8 mouse cellular contexts compared by ENCODE assay signal in genomic region chr11:20031536-20031935, GRCm38 (mm10).
DNase-seq lines count a peak whose midpoint lies in the region; ATAC-seq and TF ChIP-seq lines count a peak whose summit lies in the region.

No protein-coding gene starts in this region.

- no peaks in the 10 kb centered on the region for H3K36me3 ChIP-seq in intestine, embryonic 14.5 days (ENCODE audit: control insufficient read depth, insufficient read depth, low read length)
- no peaks in the 10 kb centered on the region for H3K36me3 ChIP-seq in intestine, embryonic 16.5 days (ENCODE audit: control insufficient read depth, insufficient read depth, low read length)
- peaks cover 3% of the 10 kb centered on the region; the same call in 1 of the 2 replicates for H3K36me3 ChIP-seq in ES-E14 (ENCODE audit: control insufficient read depth, insufficient read depth, low read length, poor library complexity, severe bottlenecking)
- H3K36me3 ChIP-seq in spleen, adult 2 months (ENCODE audit: control insufficient read depth, insufficient read depth, low read length): no peaks in the 10 kb centered on the region

- TF ChIP-seq POLR2A in bone marrow, adult 2 months (IDR thresholded peaks at IDR 0.05; ENCODE audit: borderline replicate concordance, control insufficient read depth, low read depth, low read length): no peak
- no peak for TF ChIP-seq POLR2A in spleen, adult 2 months (IDR thresholded peaks at IDR 0.05; ENCODE audit: low read depth, low read length)

- no peak overlapping the region for H3K4me3 ChIP-seq in intestine, embryonic 14.5 days (ENCODE audit: low read depth, low read length)
- no peak overlapping the region for H3K4me3 ChIP-seq in intestine, embryonic 16.5 days (ENCODE audit: low read length)
- H3K4me3 ChIP-seq in ES-E14 (ENCODE audit: insufficient read depth in 1 of 2, low read depth in 1 of 2, low read length in 2 of 2, poor library complexity in 1 of 2, severe bottlenecking in 1 of 2): no peak overlapping the region
- no peak overlapping the region for H3K4me3 ChIP-seq in bone marrow, adult 2 months (replicated peaks; ENCODE audit: control insufficient read depth, low read depth, low read length)
- H3K4me3 ChIP-seq in spleen, adult 2 months (ENCODE audit: extremely low read depth, insufficient read depth, insufficient read length): no peak overlapping the region

- DNase-seq in intestine, embryonic 14.5 days (ENCODE audit: low spot score): peak; percentile 73
- peak; percentile 77 for DNase-seq in ES-E14 (ENCODE audit: low read depth, low spot score)
- DNase-seq in kidney, postnatal 36 days: peak; percentile 29 to 71
- peak; percentile 7 to 29 for DNase-seq in spleen, adult 2 months (ENCODE audit: low read depth in 1 of 2, low spot score in 2 of 2)
- DNase-seq in layer of hippocampus, adult 11-12 months (ENCODE audit: low spot score): no peak
- no peak for DNase-seq in right cerebral cortex, postnatal 36 days (ENCODE audit: low spot score in 2 of 2)

- no peak for ATAC-seq in intestine, embryonic 14.5 days (replicated peaks; ENCODE audit: low FRiP score, low TSS enrichment, low read depth)
- no peak for ATAC-seq in intestine, embryonic 16.5 days

- 44% methylated on average over 8 of the region's 8 CpGs for WGBS in intestine, embryonic 14.5 days
- 50% methylated on average over 8 of the region's 8 CpGs for WGBS in intestine, embryonic 16.5 days
- 50% methylated on average over 8 of the region's 8 CpGs for WGBS in bone marrow, adult 2 months
- 49% methylated on average over 8 of the region's 8 CpGs for WGBS in spleen, adult 2 months

- TF ChIP-seq CTCF in bone marrow, adult 2 months (IDR thresholded peaks at IDR 0.05; ENCODE audit: control insufficient read depth, insufficient read depth, low read length): peak; percentile 62
- peak; percentile 45; the same call in 1 of the 2 replicates for TF ChIP-seq CTCF in spleen, adult 2 months (IDR thresholded peaks at IDR 0.05; ENCODE audit: extremely low read depth, insufficient read depth, insufficient read length, insufficient replicate concordance)

- no peak overlapping the region for H3K9ac ChIP-seq in intestine, embryonic 14.5 days (ENCODE audit: low read length)
- no peak overlapping the region for H3K9ac ChIP-seq in intestine, embryonic 16.5 days (ENCODE audit: low read depth, low read length)
- H3K9ac ChIP-seq in ES-E14 (ENCODE audit: insufficient read depth, low read depth, low read length, poor library complexity, severe bottlenecking): no peak overlapping the region

- no peak overlapping the region for H3K27ac ChIP-seq in intestine, embryonic 14.5 days (ENCODE audit: low read depth)
- H3K27ac ChIP-seq in intestine, embryonic 16.5 days (ENCODE audit: low read length): no peak overlapping the region
- H3K27ac ChIP-seq in ES-E14 (ENCODE audit: insufficient read depth, low read depth, low read length, poor library complexity, severe bottlenecking): no peak overlapping the region
- no peak overlapping the region for H3K27ac ChIP-seq in bone marrow, adult 2 months (ENCODE audit: control insufficient read depth, insufficient read depth, low read depth, low read length, poor library complexity)
- no peak overlapping the region for H3K27ac ChIP-seq in spleen, adult 2 months (ENCODE audit: insufficient read depth, low read length)

- H3K4me1 ChIP-seq in intestine, embryonic 14.5 days (replicated peaks; ENCODE audit: control insufficient read depth, insufficient read depth, low read length): no peaks in the 10 kb centered on the region
- no peaks in the 10 kb centered on the region for H3K4me1 ChIP-seq in intestine, embryonic 16.5 days (ENCODE audit: control insufficient read depth, insufficient read depth, low read length)
- peaks cover 0 to 17% of the 10 kb centered on the region in 2 experiments; a peak in 2 of 4 replicates for H3K4me1 ChIP-seq in ES-E14 (ENCODE audit: control insufficient read depth in 2 of 2, insufficient read depth in 2 of 2, low read length in 2 of 2, poor library complexity in 1 of 2)
- no peaks in the 10 kb centered on the region for H3K4me1 ChIP-seq in bone marrow, adult 2 months (ENCODE audit: control insufficient read depth, insufficient read depth, low read length)
- H3K4me1 ChIP-seq in spleen, adult 2 months (ENCODE audit: control insufficient read depth, insufficient read depth, insufficient read length): no peaks in the 10 kb centered on the region

- no peaks in the 10 kb centered on the region for H3K27me3 ChIP-seq in intestine, embryonic 14.5 days (replicated peaks; ENCODE audit: control insufficient read depth, insufficient read depth, low read length)
- no peaks in the 10 kb centered on the region for H3K27me3 ChIP-seq in intestine, embryonic 16.5 days (replicated peaks; ENCODE audit: control insufficient read depth, insufficient read depth, low read length)
- no peaks in the 10 kb centered on the region for H3K27me3 ChIP-seq in spleen, adult 2 months (ENCODE audit: control insufficient read depth, insufficient read depth, low read length)

- H3K9me3 ChIP-seq in intestine, embryonic 14.5 days (ENCODE audit: control insufficient read depth, low read length): no peaks in the 10 kb centered on the region
- H3K9me3 ChIP-seq in intestine, embryonic 16.5 days (ENCODE audit: control insufficient read depth, low read length): no peaks in the 10 kb centered on the region
- H3K9me3 ChIP-seq in ES-E14 (ENCODE audit: control insufficient read depth, insufficient read depth, low read depth, low read length): no peaks in the 10 kb centered on the region

- in situ Hi-C loops in ES-E14 (cut with MboI; ENCODE audit: low sequenced_read_pairs in 2 of 2, unreplicated experiment in 2 of 2): loop anchor here (5.0 to 25.0 kb wide), 4 partner anchors 117 to 444 kb away; no protein-coding TSS in a partner anchor

- no peak overlapping the region for H3K4me2 ChIP-seq in intestine, embryonic 14.5 days (ENCODE audit: low read length)
- no peak overlapping the region for H3K4me2 ChIP-seq in intestine, embryonic 16.5 days (ENCODE audit: low read depth, low read length)

TF ChIP-seq in ES-E14, 5 proteins besides CTCF, POLR2A, EP300 and RAD21:
- TF ChIP-seq CHD2 (IDR thresholded peaks at IDR 0.05; ENCODE audit: low read depth, low read length) (no peak), HCFC1 (IDR thresholded peaks at IDR 0.05; ENCODE audit: borderline replicate concordance, insufficient read depth, low read length) (no peak), ZC3H11A (IDR thresholded peaks at IDR 0.05; ENCODE audit: borderline replicate concordance, low read depth, low read length) (peak; percentile 95), ZNF384 (IDR thresholded peaks at IDR 0.05; ENCODE audit: low read depth, low read length) (peak; percentile 2; the same call in 1 of the 2 replicates), MAFK (IDR thresholded peaks at IDR 0.05; ENCODE audit: insufficient read depth, low read depth, low read length) (no peak)

Comparison
In these comparisons a context has a peak if more than half of its experiments do, and no peak if none do; other contexts are left out.
1. DNase-seq: peak in intestine, embryonic 14.5 days (single experiment), ES-E14 (single experiment), kidney, postnatal 36 days (2 of 2) and spleen, adult 2 months (2 of 2); none in layer of hippocampus, adult 11-12 months (single experiment) and right cerebral cortex, postnatal 36 days (0 of 2).